Mouse (Mus musculus): ENCODE measurements around the gene Tmc7. TPM values are rescaled to one million over a fixed set of nuclear protein-coding genes. Genes with fewer than 3 reads are reported as not detected.

Tmc7 gene
- polyA plus RNA-seq, 1 experiment = 1.9 TPM

GRCm38 (mm10) chr7:118553881-118554280 lies 30.7 kb downstream of the Tmc7 start:
- Histone ChIP-seq H3K27ac (ENCODE audit: insufficient read depth, low read length) (no peak overlapping the region), H3K4me3 (ENCODE audit: insufficient read depth, low read length) (no peak overlapping the region), H3K4me1 (ENCODE audit: control insufficient read depth, insufficient read depth, low read length) (no peaks in the 10 kb centered on the region)
- TF ChIP-seq POLR2A (IDR thresholded peaks at IDR 0.05; ENCODE audit: low read depth, low read length) (no peak), CTCF (IDR thresholded peaks at IDR 0.05; ENCODE audit: borderline replicate concordance, insufficient read depth, low read length) (no peak)

GRCm38 (mm10) chr7:118547451-118547850 lies 37.1 kb downstream of the Tmc7 start:
- TF ChIP-seq CTCF (IDR thresholded peaks at IDR 0.05; ENCODE audit: borderline replicate concordance, insufficient read depth, low read length) (no peak), POLR2A (IDR thresholded peaks at IDR 0.05; ENCODE audit: low read depth, low read length) (no peak)
- Histone ChIP-seq H3K4me3 (ENCODE audit: insufficient read depth, low read length) (no peak overlapping the region), H3K27ac (ENCODE audit: insufficient read depth, low read length) (no peak overlapping the region), H3K4me1 (ENCODE audit: control insufficient read depth, insufficient read depth, low read length) (no peaks in the 10 kb centered on the region)

- H3K4me3 ChIP-seq (ENCODE audit: insufficient read depth, low read length) = no peak overlapping the region
- H3K27ac ChIP-seq (ENCODE audit: insufficient read depth, low read length) = no peak overlapping the region
- TF ChIP-seq POLR2A (IDR thresholded peaks at IDR 0.05; ENCODE audit: low read depth, low read length) (no peak), CTCF (IDR thresholded peaks at IDR 0.05; ENCODE audit: borderline replicate concordance, insufficient read depth, low read length) (no peak)
- no peaks in the 10 kb centered on the region for H3K4me1 ChIP-seq (ENCODE audit: control insufficient read depth, insufficient read depth, low read length)
Measured at GRCm38 (mm10) chr7:118544128-118544527, 40.4 kb downstream of the Tmc7 start.

- no peak overlapping the region for H3K27ac ChIP-seq (ENCODE audit: insufficient read depth, low read length)
- TF ChIP-seq POLR2A (IDR thresholded peaks at IDR 0.05; ENCODE audit: low read depth, low read length) (no peak), CTCF (IDR thresholded peaks at IDR 0.05; ENCODE audit: borderline replicate concordance, insufficient read depth, low read length) (no peak)
- no peaks in the 10 kb centered on the region for H3K4me1 ChIP-seq (ENCODE audit: control insufficient read depth, insufficient read depth, low read length)
- H3K4me3 ChIP-seq (ENCODE audit: insufficient read depth, low read length) = no peak overlapping the region
Measured at GRCm38 (mm10) chr7:118535076-118535475, 49.5 kb downstream of the Tmc7 start.

- no peaks in the 10 kb centered on the region for H3K4me1 ChIP-seq (ENCODE audit: control insufficient read depth, insufficient read depth, low read length)
- H3K4me3 ChIP-seq (ENCODE audit: insufficient read depth, low read length) = no peak overlapping the region
- TF ChIP-seq POLR2A (IDR thresholded peaks at IDR 0.05; ENCODE audit: low read depth, low read length) (no peak), CTCF (IDR thresholded peaks at IDR 0.05; ENCODE audit: borderline replicate concordance, insufficient read depth, low read length) (no peak)
Measured at GRCm38 (mm10) chr7:118534326-118534725, 50.2 kb downstream of the Tmc7 start.

GRCm38 (mm10) chr7:118533178-118533578 lies 51.4 kb downstream of the Tmc7 start, which contains the start of gene Coq7:
TSS of gene Coq7 (minus strand) at chr7:118533356.
- no peaks in the 10 kb centered on the region for H3K4me1 ChIP-seq (ENCODE audit: control insufficient read depth, insufficient read depth, low read length)
- TF ChIP-seq CTCF (IDR thresholded peaks at IDR 0.05; ENCODE audit: borderline replicate concordance, insufficient read depth, low read length) = no peak
- TF ChIP-seq POLR2A (IDR thresholded peaks at IDR 0.05; ENCODE audit: low read depth, low read length) = peak; percentile 78
- peak within 1 kb of the TSS; percentile 75 for H3K4me3 ChIP-seq (ENCODE audit: insufficient read depth, low read length)
- peak within 1 kb of the TSS; percentile 89 for H3K27ac ChIP-seq (ENCODE audit: insufficient read depth, low read length)

More at GRCm38 (mm10) chr7:118534326-118534725, 50.2 kb downstream of the Tmc7 start:
- H3K27ac ChIP-seq (ENCODE audit: insufficient read depth, low read length) = no peak overlapping the region

- Histone ChIP-seq H3K27ac (ENCODE audit: insufficient read depth, low read length) (peak overlapping the region; percentile 89), H3K4me3 (ENCODE audit: insufficient read depth, low read length) (peak overlapping the region; percentile 75), H3K4me1 (ENCODE audit: control insufficient read depth, insufficient read depth, low read length) (no peaks in the 10 kb centered on the region)
- no peak for TF ChIP-seq CTCF (IDR thresholded peaks at IDR 0.05; ENCODE audit: borderline replicate concordance, insufficient read depth, low read length)
- peak; percentile 44 for TF ChIP-seq POLR2A (IDR thresholded peaks at IDR 0.05; ENCODE audit: low read depth, low read length)
Measured at GRCm38 (mm10) chr7:118532519-118533177, 51.9 kb downstream of the Tmc7 start.

GRCm38 (mm10) chr7:118526967-118527366 lies 57.6 kb downstream of the Tmc7 start:
- Histone ChIP-seq H3K4me3 (ENCODE audit: insufficient read depth, low read length) (no peak overlapping the region), H3K4me1 (ENCODE audit: control insufficient read depth, insufficient read depth, low read length) (no peaks in the 10 kb centered on the region), H3K27ac (ENCODE audit: insufficient read depth, low read length) (no peak overlapping the region)
- TF ChIP-seq CTCF (IDR thresholded peaks at IDR 0.05; ENCODE audit: borderline replicate concordance, insufficient read depth, low read length) (no peak), POLR2A (IDR thresholded peaks at IDR 0.05; ENCODE audit: low read depth, low read length) (no peak)

- TF ChIP-seq CTCF (IDR thresholded peaks at IDR 0.05; ENCODE audit: borderline replicate concordance, insufficient read depth, low read length) (no peak), POLR2A (IDR thresholded peaks at IDR 0.05; ENCODE audit: low read depth, low read length) (no peak)
Measured at GRCm38 (mm10) chr7:118522077-118522476, 62.5 kb downstream of the Tmc7 start.

GRCm38 (mm10) chr7:118519661-118520060 lies 64.9 kb downstream of the Tmc7 start:
- Histone ChIP-seq H3K27ac (ENCODE audit: insufficient read depth, low read length) (no peak overlapping the region), H3K4me3 (ENCODE audit: insufficient read depth, low read length) (no peak overlapping the region), H3K4me1 (ENCODE audit: control insufficient read depth, insufficient read depth, low read length) (no peaks in the 10 kb centered on the region)
- TF ChIP-seq POLR2A (IDR thresholded peaks at IDR 0.05; ENCODE audit: low read depth, low read length) (no peak), CTCF (IDR thresholded peaks at IDR 0.05; ENCODE audit: borderline replicate concordance, insufficient read depth, low read length) (no peak)

More at GRCm38 (mm10) chr7:118522077-118522476, 62.5 kb downstream of the Tmc7 start:
- H3K4me3 ChIP-seq (ENCODE audit: insufficient read depth, low read length) = no peak overlapping the region
- no peaks in the 10 kb centered on the region for H3K4me1 ChIP-seq (ENCODE audit: control insufficient read depth, insufficient read depth, low read length)
- H3K27ac ChIP-seq (ENCODE audit: insufficient read depth, low read length) = no peak overlapping the region

Measured in embryonic fibroblast, embryonic 13.5 days (primary cell).